Mouse (Mus musculus) T-cell, adult 2 months (primary cell): ENCODE measurements at regions not wholly inside any gene's neighbourhood (a gene's known extent, or its start where the extent isn't known, plus 50 kb on each side); places are given as distances from the start of the nearest gene placed in this dataset.

ENCODE experiments used
- DNase-seq: peaks from one replicate; pipeline ENCODE4 v3.0.0; 2022; ENCODE audit warnings: low spot score

- DNase-seq, result no peak
These were observed 358.8 kb downstream of the Cenpc1 start for GRCm38 (mm10) chr5:85706598-85706997.

GRCm38 (mm10) chr5:85706084-85706483, 359.3 kb downstream of the Cenpc1 start:
- DNase-seq, result no peak

- no peak for DNase-seq
These were observed 387.5 kb downstream of the Cenpc1 start for GRCm38 (mm10) chr5:85677872-85678271.

GRCm38 (mm10) chr5:85671121-85671520, 394.3 kb downstream of the Cenpc1 start:
- no peak for DNase-seq

- DNase-seq, result no peak
These were observed 403.9 kb downstream of the Cenpc1 start for GRCm38 (mm10) chr5:85661487-85661886.

- DNase-seq, result no peak
These were observed 444.3 kb downstream of the Cenpc1 start for GRCm38 (mm10) chr5:85621078-85621477.

- DNase-seq, result no peak
These were observed 450.6 kb downstream of the Cenpc1 start for GRCm38 (mm10) chr5:85614783-85615182.

GRCm38 (mm10) chr5:85612606-85613005, 452.8 kb downstream of the Cenpc1 start:
- no peak for DNase-seq

GRCm38 (mm10) chr5:85609104-85609503, 456.3 kb downstream of the Cenpc1 start:
- DNase-seq, result no peak

- DNase-seq, result no peak
These were observed 467.2 kb downstream of the Cenpc1 start for GRCm38 (mm10) chr5:85598164-85598563.

- no peak for DNase-seq
These were observed 470.3 kb downstream of the Cenpc1 start for GRCm38 (mm10) chr5:85595082-85595447.

- no peak for DNase-seq
These were observed 470.8 kb downstream of the Cenpc1 start for GRCm38 (mm10) chr5:85594413-85595081.

GRCm38 (mm10) chr5:85592236-85592635, 473.1 kb downstream of the Cenpc1 start:
- DNase-seq, result no peak

GRCm38 (mm10) chr5:85586727-85587126, 478.7 kb downstream of the Cenpc1 start:
- no peak for DNase-seq

- DNase-seq, result no peak
These were observed 492.9 kb downstream of the Cenpc1 start for GRCm38 (mm10) chr5:85572531-85572930.

- no peak for DNase-seq
These were observed 493.4 kb downstream of the Cenpc1 start for GRCm38 (mm10) chr5:85571967-85572366.

GRCm38 (mm10) chr5:85571381-85571780, 494.0 kb downstream of the Cenpc1 start:
- no peak for DNase-seq

- DNase-seq, result no peak
These were observed 529.1 kb downstream of the Cenpc1 start for GRCm38 (mm10) chr5:85536329-85536728.

GRCm38 (mm10) chr5:85525385-85526194, 539.8 kb downstream of the Cenpc1 start:
- DNase-seq, result no peak

- no peak for DNase-seq
These were observed 560.1 kb downstream of the Cenpc1 start for GRCm38 (mm10) chr5:85505244-85505643.

- no peak for DNase-seq
These were observed 568.1 kb downstream of the Cenpc1 start for GRCm38 (mm10) chr5:85497261-85497660.

GRCm38 (mm10) chr5:85485733-85486322, 579.6 kb downstream of the Cenpc1 start:
- DNase-seq, result no peak

- no peak for DNase-seq
These were observed 580.2 kb downstream of the Cenpc1 start for GRCm38 (mm10) chr5:85485157-85485556.
